Mouse (Mus musculus) urinary bladder, postnatal 4 days (tissue): Measurements from ENCODE around the gene Slc22a15.

Source experiments
- DNase-seq, 2 experiments: peaks; one replicate each; pipeline ENCODE4 v3.0.0; 2021 to 2022; ENCODE audit warnings: low spot score in 2 of 2

The Slc22a15 gene

GRCm38 (mm10) chr3:101923843-101924740 is at the start of gene Slc22a15:
TSS of gene Slc22a15 (minus strand) at chr3:101924453.
- peak; percentile 64 to 68 for DNase-seq

GRCm38 (mm10) chr3:101966825-101967558 is 42.7 kb upstream of the Slc22a15 start:
- no peak for DNase-seq

- DNase-seq = no peak
Observed at GRCm38 (mm10) chr3:101964352-101964751, 40.1 kb upstream of the Slc22a15 start.

- DNase-seq = no peak
Observed at GRCm38 (mm10) chr3:101963501-101963900, 39.2 kb upstream of the Slc22a15 start.

- DNase-seq = no peak
Observed at GRCm38 (mm10) chr3:101961146-101961835, 37.0 kb upstream of the Slc22a15 start.

- DNase-seq = no peak
Observed at GRCm38 (mm10) chr3:101958047-101958446, 33.8 kb upstream of the Slc22a15 start.

- DNase-seq = no peak
Observed at GRCm38 (mm10) chr3:101953506-101953905, 29.3 kb upstream of the Slc22a15 start.

GRCm38 (mm10) chr3:101952577-101952976 is 28.3 kb upstream of the Slc22a15 start:
- DNase-seq = no peak

- DNase-seq = no peak
Observed at GRCm38 (mm10) chr3:101948572-101948971, 24.3 kb upstream of the Slc22a15 start.

- no peak for DNase-seq
Observed at GRCm38 (mm10) chr3:101947250-101947649, 23.0 kb upstream of the Slc22a15 start.

- no peak for DNase-seq
Observed at GRCm38 (mm10) chr3:101945257-101945656, 21.0 kb upstream of the Slc22a15 start.

GRCm38 (mm10) chr3:101940418-101940817 is 16.2 kb upstream of the Slc22a15 start:
- DNase-seq = no peak

GRCm38 (mm10) chr3:101939865-101940264 is 15.6 kb upstream of the Slc22a15 start:
- no peak for DNase-seq

- DNase-seq = no peak
Observed at GRCm38 (mm10) chr3:101939152-101939551, 14.9 kb upstream of the Slc22a15 start.

GRCm38 (mm10) chr3:101936369-101936768 is 12.1 kb upstream of the Slc22a15 start:
- no peak for DNase-seq

- no peak for DNase-seq
Observed at GRCm38 (mm10) chr3:101933820-101934219, 9.6 kb upstream of the Slc22a15 start.

- no peak for DNase-seq
Observed at GRCm38 (mm10) chr3:101929105-101929876, 5.0 kb upstream of the Slc22a15 start.

- DNase-seq = no peak
Observed at GRCm38 (mm10) chr3:101926636-101927035, 2.4 kb upstream of the Slc22a15 start.

GRCm38 (mm10) chr3:101925663-101926062 is 1.4 kb upstream of the Slc22a15 start:
- peak in 1 of 2 experiments; percentile 19 for DNase-seq

GRCm38 (mm10) chr3:101922366-101922765 is 1.9 kb downstream of the Slc22a15 start:
- no peak for DNase-seq

- no peak for DNase-seq
Observed at GRCm38 (mm10) chr3:101918526-101918925, 5.7 kb downstream of the Slc22a15 start.
